Mouse (Mus musculus): ENCODE measurements around the gene Olfr835. TPM values are rescaled to one million over a fixed set of nuclear protein-coding genes. Genes with fewer than 3 reads are reported as not detected.

The Olfr835 gene
- total RNA-seq (2021) = not detected

GRCm38 (mm10) chr9:19032435-19032834 lies at the start of gene Olfr835:
Gene Olfr835, plus strand, starts transcription at chr9:19032735.
- DNase-seq = no peak

GRCm38 (mm10) chr9:18987690-18988089 lies 44.8 kb upstream of the Olfr835 start, which contains the start of gene Olfr834:
Gene Olfr834, plus strand, starts transcription at chr9:18987990.
- no peak for DNase-seq

- DNase-seq = no peak
These were observed 52.5 kb downstream of the Olfr835 start for GRCm38 (mm10) chr9:19084986-19085385.

Other genes starting within 250 kb of the Olfr835 start
- gene Olfr828, start 213.2 kb upstream of the Olfr835 start, total RNA-seq (2021) = not detected
- not detected for gene Olfr829, start 177.8 kb upstream of the Olfr835 start, total RNA-seq (2021)
- not detected for gene Olfr830, start 158.0 kb upstream of the Olfr835 start, total RNA-seq (2021)
- not detected for gene Olfr832, start 95.6 kb upstream of the Olfr835 start, total RNA-seq (2021)
- not detected for gene Olfr834, start 44.7 kb upstream of the Olfr835 start, total RNA-seq (2021)
- gene Olfr836, start 87.6 kb downstream of the Olfr835 start, total RNA-seq (2021) = under 1 TPM in 1 of 2 experiments, not detected in 1; 0.05 TPM
- not detected for gene Olfr837, start 103.6 kb downstream of the Olfr835 start, total RNA-seq (2021)
- not detected for gene Olfr839-ps1, start 144.6 kb downstream of the Olfr835 start, total RNA-seq (2021)
- gene Olfr843, start 219.3 kb downstream of the Olfr835 start, total RNA-seq (2021) = not detected

Data from heart, postnatal 4 days (tissue).